Mouse (Mus musculus) stomach, embryonic 14.5 days (tissue): ENCODE data around the gene Ptpn20. TPM values are rescaled to one million over a fixed set of nuclear protein-coding genes. Genes with fewer than 3 reads are reported as not detected.

ENCODE experiments used
- ATAC-seq: fragments of 200-750 bp; cut with Nextera tagmentation; 2 replicates; pipeline ENCODE4 v1.8.0; 2017; ENCODE audit warnings: low read depth, moderate TSS enrichment; ENCODE audit not compliant: insufficient number of reproducible peaks, insufficient read depth, low FRiP score
- H3K27ac ChIP-seq: fragments of 300-500 bp; sonication (generic); 2 replicates; pipeline ENCODE4 v1.5.1; 2014; ENCODE audit warnings: mild to moderate bottlenecking, low read length, moderate library complexity, mixed read lengths
- H3K27me3 ChIP-seq: fragments of 300-500 bp; sonication (generic); 2 replicates; pipeline ENCODE4 v1.6.1; 2014; ENCODE audit warnings: low read length, control low read depth, mixed read lengths; ENCODE audit not compliant: control insufficient read depth, insufficient read depth
- H3K36me3 ChIP-seq: fragments of 300-500 bp; sonication (generic); 2 replicates; pipeline ENCODE4 v1.6.1; 2014; ENCODE audit warnings: mild to moderate bottlenecking, control low read depth, low read length, moderate library complexity, mixed read lengths; ENCODE audit not compliant: control insufficient read depth, insufficient read depth
- H3K4me1 ChIP-seq: fragments of 300-500 bp; sonication (generic); 2 replicates; pipeline ENCODE4 v1.6.1; 2014; ENCODE audit warnings: low read length, control low read depth, mixed read lengths; ENCODE audit not compliant: control insufficient read depth, insufficient read depth
- H3K4me2 ChIP-seq: fragments of 300-500 bp; sonication (generic); replicated peaks from 2 replicates; pipeline ENCODE4 v1.6.1; 2014; ENCODE audit warnings: low read depth, low read length, control low read depth
- H3K4me3 ChIP-seq: fragments of 300-500 bp; sonication (generic); 2 replicates; pipeline ENCODE4 v1.5.1; 2014; ENCODE audit warnings: low read depth, low read length, control low read depth
- H3K9ac ChIP-seq: fragments of 300-500 bp; sonication (generic); replicated peaks from 2 replicates; pipeline ENCODE4 v1.6.1; 2014; ENCODE audit warnings: low read depth, mild to moderate bottlenecking, control low read depth, low read length, moderate library complexity, mixed read lengths
- H3K9me3 ChIP-seq: fragments of 300-500 bp; sonication (generic); 2 replicates; pipeline ENCODE4 v1.6.1; 2016; ENCODE audit warnings: low read depth, low read length, control low read depth; ENCODE audit not compliant: control insufficient read depth
- WGBS: fragments of 180-500 bp; shearing (Covaris S2); extraction: QIAGEN DNeasy Blood & Tissue Kit; methylation state at CpG from one replicate; pipeline ENCODE4 v1.1.7; 2014; 5-methylcytosine and 5-hydroxymethylcytosine counted together
- polyA plus RNA-seq: library from polyadenylated mRNA; unstranded; fragments of >200 nt; fragmentation: Nextera tagmentation; extraction: Ambion mirVana; gene quantifications from 2 replicates; pipeline ENCODE4 v1.2.1, GENCODE M21; 2014

Gene Ptpn20
- polyA plus RNA-seq, 1 experiment from 2014 or later: 0.10 TPM

DNA sequence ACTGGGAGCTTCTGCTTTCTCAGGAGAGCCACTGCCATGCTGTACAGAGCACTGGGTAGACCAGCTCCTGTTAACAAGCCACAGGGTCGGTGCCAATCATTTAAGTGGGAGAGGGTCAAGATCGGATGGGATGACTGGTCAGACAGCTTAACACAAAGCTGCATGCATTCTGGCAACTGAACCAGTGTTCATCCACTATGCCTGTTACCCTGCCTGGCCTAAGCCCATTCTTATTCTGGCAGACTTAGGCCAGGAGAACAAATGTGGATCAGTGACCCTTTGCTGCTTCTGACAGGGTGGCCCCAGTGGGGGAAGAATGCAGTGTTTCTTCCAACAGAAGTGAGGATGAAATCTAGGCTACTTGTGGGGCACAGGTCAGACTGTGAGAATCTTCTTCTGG, 69.3 kb downstream of the Ptpn20 start:
- Histone ChIP-seq H3K27ac (no peak overlapping the region), H3K4me2 (no peak overlapping the region), H3K9me3 (no peaks in the 10 kb centered on the region), H3K4me3 (no peak overlapping the region), H3K27me3 (no peaks in the 10 kb centered on the region), H3K9ac (no peak overlapping the region), H3K4me1 (0 out of 2 replicates have a peak, but pooled peaks cover 7% of the 10 kb centered on the region), H3K36me3 (no peaks in the 10 kb centered on the region)
- 73% methylated on average over 2 of the region's 2 CpGs for WGBS
- ATAC-seq: no peak

GRCm38 (mm10) chr14:33662080-33662479, 73.1 kb downstream of the Ptpn20 start:
- no peak overlapping the region for H3K4me3 ChIP-seq
- 0 out of 2 replicates have a peak, but pooled peaks cover 7% of the 10 kb centered on the region for H3K4me1 ChIP-seq
- no peak overlapping the region; the same call in 1 of the 2 replicates for H3K27ac ChIP-seq
- H3K9me3 ChIP-seq: no peaks in the 10 kb centered on the region
- no peaks in the 10 kb centered on the region for H3K36me3 ChIP-seq
- 0 out of 2 replicates have a peak overlapping the region, but pooled peaks have one; percentile 3 for H3K4me2 ChIP-seq
- no peak overlapping the region for H3K9ac ChIP-seq
- H3K27me3 ChIP-seq: no peaks in the 10 kb centered on the region
- WGBS: 31% methylated on average over 9 of the region's 9 CpGs
- peak; percentile 58; the same call in 1 of the 2 replicates for ATAC-seq

GRCm38 (mm10) chr14:33666301-33666700, 77.3 kb downstream of the Ptpn20 start:
- Histone ChIP-seq H3K9ac (no peak overlapping the region), H3K9me3 (no peaks in the 10 kb centered on the region), H3K4me1 (0 out of 2 replicates have a peak, but pooled peaks cover 7% of the 10 kb centered on the region), H3K27me3 (no peaks in the 10 kb centered on the region), H3K36me3 (no peaks in the 10 kb centered on the region), H3K4me2 (no peak overlapping the region), H3K4me3 (no peak overlapping the region), H3K27ac (no peak overlapping the region)
- 94% methylated on average over 6 of the region's 6 CpGs for WGBS
- no peak for ATAC-seq

GRCm38 (mm10) chr14:33669891-33670290, 80.9 kb downstream of the Ptpn20 start:
- Histone ChIP-seq H3K9ac (no peak overlapping the region), H3K4me3 (no peak overlapping the region), H3K27me3 (no peaks in the 10 kb centered on the region), H3K9me3 (no peaks in the 10 kb centered on the region), H3K4me2 (no peak overlapping the region), H3K4me1 (no peaks in the 10 kb centered on the region), H3K27ac (no peak overlapping the region), H3K36me3 (no peaks in the 10 kb centered on the region)
- 87% methylated on average over 10 of the region's 11 CpGs for WGBS
- ATAC-seq: no peak

DNA sequence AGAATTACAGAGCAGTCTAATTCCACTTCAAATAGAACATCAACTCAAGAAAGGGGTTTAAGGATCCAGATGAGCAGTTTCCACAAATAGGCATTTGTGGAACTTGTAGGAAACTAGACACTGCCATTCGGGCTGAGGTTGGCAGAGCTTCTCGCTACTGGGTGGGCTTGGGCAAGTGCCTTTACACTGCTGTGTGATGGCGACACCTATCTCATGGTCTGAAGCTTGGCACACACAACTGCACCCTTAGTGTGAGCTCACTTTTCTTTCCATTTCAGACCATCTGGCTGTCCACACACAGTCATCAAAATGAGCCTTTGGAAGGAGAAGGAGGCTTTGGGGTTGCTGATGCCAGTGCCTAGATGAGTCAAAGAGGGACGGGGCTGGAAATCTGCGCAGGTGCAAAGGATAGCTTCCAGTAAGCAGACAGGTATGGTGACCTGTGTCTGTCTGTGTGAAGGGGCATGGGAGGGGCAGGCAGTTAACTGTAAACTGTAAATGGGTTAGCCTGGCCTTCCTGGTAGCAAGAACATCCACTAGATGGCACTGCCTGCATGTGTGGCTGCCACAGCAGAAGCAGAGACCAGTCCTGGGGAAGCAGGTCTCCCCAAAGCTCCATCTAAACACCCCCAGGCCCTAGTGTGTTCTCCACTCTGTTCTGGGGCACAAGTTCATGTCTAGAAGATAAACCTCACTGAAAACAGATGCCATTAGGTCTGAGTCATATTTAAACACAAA, 84.5 kb downstream of the Ptpn20 start:
- WGBS: 75% methylated on average over 5 of the region's 5 CpGs
- Histone ChIP-seq H3K4me3 (no peak overlapping the region), H3K9me3 (no peaks in the 10 kb centered on the region), H3K27me3 (no peaks in the 10 kb centered on the region), H3K27ac (no peak overlapping the region), H3K4me2 (no peak overlapping the region), H3K9ac (no peak overlapping the region), H3K4me1 (no peaks in the 10 kb centered on the region), H3K36me3 (no peaks in the 10 kb centered on the region)
- no peak for ATAC-seq

- H3K9ac ChIP-seq: no peak overlapping the region
- H3K4me2 ChIP-seq: no peak overlapping the region
- WGBS: 87% methylated on average over 6 of the region's 6 CpGs
- H3K27ac ChIP-seq: no peak overlapping the region
- H3K27me3 ChIP-seq: no peaks in the 10 kb centered on the region
- no peaks in the 10 kb centered on the region for H3K4me1 ChIP-seq
- H3K9me3 ChIP-seq: no peaks in the 10 kb centered on the region
- no peak overlapping the region for H3K4me3 ChIP-seq
- no peak for ATAC-seq
- H3K36me3 ChIP-seq: no peaks in the 10 kb centered on the region
These were observed 89.0 kb downstream of the Ptpn20 start for GRCm38 (mm10) chr14:33677996-33678395.

- Histone ChIP-seq H3K4me3 (no peak overlapping the region), H3K27ac (no peak overlapping the region), H3K4me2 (no peak overlapping the region), H3K9me3 (no peaks in the 10 kb centered on the region), H3K4me1 (no peaks in the 10 kb centered on the region), H3K36me3 (no peaks in the 10 kb centered on the region), H3K27me3 (0 out of 2 replicates have a peak, but pooled peaks cover under 1% of the 10 kb centered on the region), H3K9ac (no peak overlapping the region)
- no peak for ATAC-seq
- 90% methylated on average over 3 of the region's 3 CpGs for WGBS
These were observed 89.7 kb downstream of the Ptpn20 start for GRCm38 (mm10) chr14:33678740-33679139.

DNA sequence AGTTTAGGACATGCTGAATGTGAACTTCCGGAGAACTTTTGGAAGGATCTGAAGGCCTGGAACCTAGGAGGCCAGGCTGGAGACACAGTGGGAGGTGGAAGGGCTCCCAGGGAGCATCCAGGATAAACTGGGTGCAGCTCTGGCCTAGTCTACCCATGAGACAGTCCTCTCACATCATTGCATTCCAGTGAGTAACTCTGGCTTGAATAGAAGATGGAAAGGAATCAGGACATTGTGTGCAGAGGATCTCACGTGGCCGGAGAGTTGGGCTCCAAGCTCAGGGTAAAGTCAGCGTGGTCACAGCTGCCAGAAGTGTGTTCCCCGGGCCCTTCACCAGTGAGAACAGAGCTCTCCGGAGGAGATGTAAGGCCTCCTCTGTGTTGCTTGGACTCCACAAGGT, 91.6 kb downstream of the Ptpn20 start:
- H3K36me3 ChIP-seq: no peaks in the 10 kb centered on the region
- ATAC-seq: no peak
- H3K27ac ChIP-seq: no peak overlapping the region
- no peak overlapping the region for H3K9ac ChIP-seq
- H3K4me3 ChIP-seq: no peak overlapping the region
- 0 out of 2 replicates have a peak, but pooled peaks cover 3% of the 10 kb centered on the region for H3K27me3 ChIP-seq
- no peaks in the 10 kb centered on the region for H3K9me3 ChIP-seq
- H3K4me2 ChIP-seq: no peak overlapping the region
- 90% methylated on average over 6 of the region's 6 CpGs for WGBS
- H3K4me1 ChIP-seq: no peaks in the 10 kb centered on the region
